Mouse (Mus musculus) heart, postnatal 0 days (tissue): Measurements from ENCODE around the gene Vmn1r66.
"Not testable (repeated sequence)": the region's sequence is repeated elsewhere in the genome, so short reads cannot be mapped to it uniquely, and the experiment has no call there.

Source experiments
- CTCF ChIP-seq: IDR thresholded peaks from 2 replicates; pipeline ENCODE4 v1.5.1; 2016; ENCODE audit warnings: antibody characterized with exemption, control low read depth, low read depth
- EP300 ChIP-seq: IDR thresholded peaks from 2 replicates; pipeline ENCODE4 v1.6.1; 2016; ENCODE audit warnings: antibody characterized with exemption, low read depth

DNA sequence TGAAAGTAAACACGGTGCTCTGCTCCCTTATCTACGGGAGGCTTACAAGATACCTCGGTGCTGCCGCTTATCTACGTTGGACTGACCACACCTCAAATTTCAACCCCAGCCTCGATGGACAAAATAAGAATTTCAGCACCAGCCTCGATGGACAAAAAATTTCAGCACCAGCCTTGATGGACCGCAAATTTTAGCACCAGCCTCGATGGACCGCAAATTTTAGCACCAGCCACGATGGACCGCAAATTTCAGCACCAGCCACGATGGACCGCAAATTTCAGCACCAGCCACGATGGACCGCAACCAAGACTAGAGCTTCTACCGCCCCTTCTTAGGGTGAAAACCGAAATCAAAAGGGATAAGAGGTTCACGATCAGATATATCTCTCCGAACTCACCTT is 47.7 kb upstream of the Vmn1r66 start:
- TF ChIP-seq CTCF, EP300: not testable (repeated sequence)
